Mouse (Mus musculus) stomach, embryonic 15.5 days (tissue): ENCODE data around the gene Elovl6. TPM values are rescaled to one million over a fixed set of nuclear protein-coding genes. Genes with fewer than 3 reads are reported as not detected.

ENCODE experiments used
- ATAC-seq: fragments of 200-750 bp; cut with Nextera tagmentation; 2 replicates; pipeline ENCODE4 v1.8.0; 2017; ENCODE audit warnings: low read depth, moderate number of reproducible peaks, moderate TSS enrichment; ENCODE audit not compliant: insufficient read depth, low FRiP score
- H3K27ac ChIP-seq: fragments of 300-500 bp; sonication (generic); 2 replicates; pipeline ENCODE4 v1.5.1; 2015; ENCODE audit warnings: mild to moderate bottlenecking, inconsistent platforms
- H3K27me3 ChIP-seq: fragments of 300-500 bp; sonication (generic); replicated peaks from 2 replicates; pipeline ENCODE4 v1.6.1; 2015; ENCODE audit warnings: inconsistent platforms
- H3K36me3 ChIP-seq: fragments of 300-500 bp; sonication (generic); 2 replicates; pipeline ENCODE4 v1.6.1; 2015; ENCODE audit warnings: inconsistent platforms
- H3K4me1 ChIP-seq: fragments of 300-500 bp; sonication (generic); 2 replicates; pipeline ENCODE4 v1.6.1; 2015; ENCODE audit warnings: inconsistent platforms
- H3K4me2 ChIP-seq: fragments of 300-500 bp; sonication (generic); 2 replicates; pipeline ENCODE4 v1.6.1; 2015; ENCODE audit warnings: mild to moderate bottlenecking, inconsistent platforms
- H3K4me3 ChIP-seq: fragments of 300-500 bp; sonication (generic); replicated peaks from 2 replicates; pipeline ENCODE4 v1.5.1; 2015; ENCODE audit warnings: inconsistent platforms
- H3K9ac ChIP-seq: fragments of 300-500 bp; sonication (generic); 2 replicates; pipeline ENCODE4 v1.6.1; 2015; ENCODE audit warnings: inconsistent platforms
- H3K9me3 ChIP-seq: fragments of 300-500 bp; sonication (generic); 2 replicates; pipeline ENCODE4 v1.6.1; 2016; ENCODE audit warnings: inconsistent platforms
- WGBS: fragments of 180-500 bp; shearing (Covaris S2); methylation state at CpG from one replicate; pipeline ENCODE4 v1.1.7; 2015; 5-methylcytosine and 5-hydroxymethylcytosine counted together
- polyA plus RNA-seq: library from polyadenylated mRNA; unstranded; fragments of >200 nt; fragmentation: Nextera tagmentation; extraction: Ambion mirVana; gene quantifications from 2 replicates; pipeline ENCODE4 v1.2.1, GENCODE M21; 2015

Gene Elovl6
- polyA plus RNA-seq, 1 experiment from 2014 or later, result 41.2 TPM

GRCm38 (mm10) chr3:129633518-129633917 is 101.4 kb downstream of the Elovl6 start:
- Histone ChIP-seq H3K36me3 (no peaks in the 10 kb centered on the region), H3K27me3 (no peaks in the 10 kb centered on the region), H3K4me1 (no peaks in the 10 kb centered on the region), H3K27ac (no peak overlapping the region), H3K4me3 (no peak overlapping the region), H3K9me3 (no peaks in the 10 kb centered on the region), H3K9ac (no peak overlapping the region), H3K4me2 (no peak overlapping the region)
- 48% methylated on average over 8 of the region's 8 CpGs for WGBS
- ATAC-seq, result no peak

- no peak overlapping the region for H3K4me2 ChIP-seq
- H3K9me3 ChIP-seq, result no peaks in the 10 kb centered on the region
- no peaks in the 10 kb centered on the region for H3K27me3 ChIP-seq
- H3K36me3 ChIP-seq, result no peaks in the 10 kb centered on the region
- WGBS, result 82% methylated on average over 11 of the region's 11 CpGs
- H3K27ac ChIP-seq, result no peak overlapping the region
- H3K4me1 ChIP-seq, result no peaks in the 10 kb centered on the region
- ATAC-seq, result 0 out of 2 replicates have a peak, but pooled peaks have one; percentile 27
- H3K4me3 ChIP-seq, result no peak overlapping the region
- H3K9ac ChIP-seq, result no peak overlapping the region
Observed at GRCm38 (mm10) chr3:129634260-129634901, 102.2 kb downstream of the Elovl6 start.

GRCm38 (mm10) chr3:129637446-129637845 is 105.3 kb downstream of the Elovl6 start:
- Histone ChIP-seq H3K4me3 (no peak overlapping the region), H3K4me1 (no peaks in the 10 kb centered on the region), H3K9ac (no peak overlapping the region), H3K27me3 (no peaks in the 10 kb centered on the region), H3K9me3 (no peaks in the 10 kb centered on the region), H3K4me2 (no peak overlapping the region), H3K36me3 (no peaks in the 10 kb centered on the region), H3K27ac (no peak overlapping the region)
- ATAC-seq, result no peak
- 78% methylated on average over 6 of the region's 6 CpGs for WGBS

- H3K27me3 ChIP-seq, result no peaks in the 10 kb centered on the region
- H3K4me3 ChIP-seq, result no peak overlapping the region
- 41% methylated on average over 5 of the region's 5 CpGs for WGBS
- no peak overlapping the region for H3K27ac ChIP-seq
- H3K9ac ChIP-seq, result no peak overlapping the region
- no peak for ATAC-seq
- no peak overlapping the region for H3K4me2 ChIP-seq
- H3K36me3 ChIP-seq, result no peaks in the 10 kb centered on the region
- no peaks in the 10 kb centered on the region for H3K4me1 ChIP-seq
- no peaks in the 10 kb centered on the region for H3K9me3 ChIP-seq
Observed at GRCm38 (mm10) chr3:129639701-129640100, 107.5 kb downstream of the Elovl6 start.

GRCm38 (mm10) chr3:129640211-129641000 is 108.3 kb downstream of the Elovl6 start:
- Histone ChIP-seq H3K27me3 (no peaks in the 10 kb centered on the region), H3K9ac (no peak overlapping the region), H3K9me3 (no peaks in the 10 kb centered on the region), H3K27ac (no peak overlapping the region), H3K4me2 (no peak overlapping the region), H3K4me3 (no peak overlapping the region), H3K36me3 (no peaks in the 10 kb centered on the region), H3K4me1 (no peaks in the 10 kb centered on the region)
- WGBS, result 66% methylated on average over 10 of the region's 10 CpGs
- no peak for ATAC-seq

GRCm38 (mm10) chr3:129641621-129642020 is 109.5 kb downstream of the Elovl6 start:
- Histone ChIP-seq H3K9ac (no peak overlapping the region), H3K4me2 (no peak overlapping the region), H3K9me3 (no peaks in the 10 kb centered on the region), H3K27ac (no peak overlapping the region), H3K27me3 (no peaks in the 10 kb centered on the region), H3K4me1 (no peaks in the 10 kb centered on the region), H3K4me3 (no peak overlapping the region), H3K36me3 (no peaks in the 10 kb centered on the region)
- ATAC-seq, result no peak
- WGBS, result 87% methylated on average over 7 of the region's 7 CpGs

- Histone ChIP-seq H3K4me3 (no peak overlapping the region), H3K4me2 (no peak overlapping the region), H3K36me3 (no peaks in the 10 kb centered on the region), H3K9me3 (no peaks in the 10 kb centered on the region), H3K9ac (no peak overlapping the region), H3K27me3 (no peaks in the 10 kb centered on the region), H3K27ac (no peak overlapping the region), H3K4me1 (no peaks in the 10 kb centered on the region)
- WGBS, result 45% methylated on average over 3 of the region's 3 CpGs
- no peak for ATAC-seq
Observed at GRCm38 (mm10) chr3:129645409-129645808, 113.3 kb downstream of the Elovl6 start.

- no peaks in the 10 kb centered on the region for H3K9me3 ChIP-seq
- no peak overlapping the region for H3K9ac ChIP-seq
- whole genome bisulfite sequencing, result 54% methylated on average over 5 of the region's 5 CpGs
- H3K27ac ChIP-seq, result no peak overlapping the region
- H3K27me3 ChIP-seq, result no peaks in the 10 kb centered on the region
- no peak for ATAC-seq
- no peaks in the 10 kb centered on the region for H3K36me3 ChIP-seq
- no peaks in the 10 kb centered on the region for H3K4me1 ChIP-seq
- no peak overlapping the region for H3K4me2 ChIP-seq
- no peak overlapping the region for H3K4me3 ChIP-seq
Observed at GRCm38 (mm10) chr3:129646781-129647180, 114.6 kb downstream of the Elovl6 start.

GRCm38 (mm10) chr3:129647312-129647711 is 115.2 kb downstream of the Elovl6 start:
- no peak overlapping the region for H3K9ac ChIP-seq
- H3K4me3 ChIP-seq, result no peak overlapping the region
- H3K9me3 ChIP-seq, result no peaks in the 10 kb centered on the region
- no peak overlapping the region for H3K4me2 ChIP-seq
- WGBS, result 86% methylated on average over 10 of the region's 10 CpGs
- H3K27me3 ChIP-seq, result no peaks in the 10 kb centered on the region
- H3K4me1 ChIP-seq, result no peaks in the 10 kb centered on the region
- H3K27ac ChIP-seq, result no peak overlapping the region
- H3K36me3 ChIP-seq, result no peaks in the 10 kb centered on the region
- ATAC-seq, result no peak

GRCm38 (mm10) chr3:129648598-129648997 is 116.4 kb downstream of the Elovl6 start:
- Histone ChIP-seq H3K27me3 (no peaks in the 10 kb centered on the region), H3K4me3 (no peak overlapping the region), H3K9me3 (no peaks in the 10 kb centered on the region), H3K36me3 (no peaks in the 10 kb centered on the region), H3K27ac (no peak overlapping the region), H3K9ac (no peak overlapping the region), H3K4me1 (no peaks in the 10 kb centered on the region), H3K4me2 (no peak overlapping the region)
- 75% methylated on average over 5 of the region's 5 CpGs for WGBS
- no peak for ATAC-seq

- 68% methylated on average over 8 of the region's 8 CpGs for WGBS
- H3K27me3 ChIP-seq, result no peaks in the 10 kb centered on the region
- no peak overlapping the region for H3K9ac ChIP-seq
- no peak overlapping the region for H3K4me3 ChIP-seq
- H3K4me1 ChIP-seq, result no peaks in the 10 kb centered on the region
- no peak overlapping the region for H3K4me2 ChIP-seq
- no peaks in the 10 kb centered on the region for H3K36me3 ChIP-seq
- no peaks in the 10 kb centered on the region for H3K9me3 ChIP-seq
- H3K27ac ChIP-seq, result no peak overlapping the region
- ATAC-seq, result no peak
Observed at GRCm38 (mm10) chr3:129649586-129650292, 117.6 kb downstream of the Elovl6 start.

GRCm38 (mm10) chr3:129650293-129650612 is 118.1 kb downstream of the Elovl6 start:
- Histone ChIP-seq H3K9ac (no peak overlapping the region), H3K4me1 (no peaks in the 10 kb centered on the region), H3K27me3 (no peaks in the 10 kb centered on the region), H3K4me3 (no peak overlapping the region), H3K27ac (no peak overlapping the region), H3K4me2 (no peak overlapping the region), H3K36me3 (no peaks in the 10 kb centered on the region), H3K9me3 (no peaks in the 10 kb centered on the region)
- ATAC-seq, result 0 out of 2 replicates have a peak, but pooled peaks have one; percentile 39
